Mouse (Mus musculus) urinary bladder, adult 2 months (tissue): ENCODE measurements around the gene Aacs. TPM values are rescaled to one million over a fixed set of nuclear protein-coding genes. Genes with fewer than 3 reads are reported as not detected.
A peak's percentile ranks its signal among the peaks of the same experiment; 100 is the strongest.

Experiments
- DNase-seq: peaks from one replicate; pipeline ENCODE4 v3.0.0; 2022; ENCODE audit warnings: low spot score
- polyA plus RNA-seq: library from polyadenylated mRNA; depleted of rRNA; stranded (reverse); fragments of >200 nt; gene quantifications from 2 replicates; pipeline ENCODE4 v1.2.3, GENCODE M21; 2012

Gene Aacs
- polyA plus RNA-seq, 1 experiment: 40.5 TPM

- DNase-seq: no peak
These were observed 17.4 kb downstream of the Aacs start for GRCm38 (mm10) chr5:125493093-125493423.

GRCm38 (mm10) chr5:125495655-125496054 is 20.0 kb downstream of the Aacs start:
- no peak for DNase-seq

GRCm38 (mm10) chr5:125497821-125498600 is 22.4 kb downstream of the Aacs start:
- DNase-seq: no peak

GRCm38 (mm10) chr5:125501505-125501904 is 25.9 kb downstream of the Aacs start:
- DNase-seq: no peak

GRCm38 (mm10) chr5:125502186-125502585 is 26.6 kb downstream of the Aacs start:
- no peak for DNase-seq

GRCm38 (mm10) chr5:125503628-125504027 is 28.0 kb downstream of the Aacs start:
- DNase-seq: no peak

GRCm38 (mm10) chr5:125504692-125505091 is 29.1 kb downstream of the Aacs start:
- no peak for DNase-seq

GRCm38 (mm10) chr5:125505968-125506367 is 30.4 kb downstream of the Aacs start:
- DNase-seq: no peak

GRCm38 (mm10) chr5:125507582-125507981 is 32.0 kb downstream of the Aacs start:
- no peak for DNase-seq

- no peak for DNase-seq
These were observed 32.4 kb downstream of the Aacs start for GRCm38 (mm10) chr5:125508006-125508405.

- DNase-seq: no peak
These were observed 33.9 kb downstream of the Aacs start for GRCm38 (mm10) chr5:125509541-125509940.

- no peak for DNase-seq
These were observed 39.4 kb downstream of the Aacs start for GRCm38 (mm10) chr5:125515006-125515405.

- no peak for DNase-seq
These were observed 43.0 kb downstream of the Aacs start for GRCm38 (mm10) chr5:125518640-125519039.

- no peak for DNase-seq
These were observed 45.4 kb downstream of the Aacs start for GRCm38 (mm10) chr5:125520930-125521590.

GRCm38 (mm10) chr5:125523361-125523760 is 47.7 kb downstream of the Aacs start:
- no peak for DNase-seq

- DNase-seq: no peak
These were observed 49.9 kb downstream of the Aacs start for GRCm38 (mm10) chr5:125525516-125525915.

GRCm38 (mm10) chr5:125526464-125526863 is 50.9 kb downstream of the Aacs start:
- no peak for DNase-seq

- peak; percentile 53 for DNase-seq
These were observed 53.5 kb downstream of the Aacs start for GRCm38 (mm10) chr5:125529109-125529508.

GRCm38 (mm10) chr5:125531634-125532033 is 56.0 kb downstream of the Aacs start, which contains the start of gene Tmem132b:
Tmem132b (plus strand) TSS chr5:125531774.
- DNase-seq: no peak

- DNase-seq: no peak
These were observed 56.6 kb downstream of the Aacs start for GRCm38 (mm10) chr5:125532191-125532544.

GRCm38 (mm10) chr5:125532545-125533224 is 57.1 kb downstream of the Aacs start:
- no peak for DNase-seq

- no peak for DNase-seq
These were observed 57.7 kb downstream of the Aacs start for GRCm38 (mm10) chr5:125533225-125533900.
